8 mouse cellular contexts compared by ENCODE assay signal in the genomic region with DNA sequence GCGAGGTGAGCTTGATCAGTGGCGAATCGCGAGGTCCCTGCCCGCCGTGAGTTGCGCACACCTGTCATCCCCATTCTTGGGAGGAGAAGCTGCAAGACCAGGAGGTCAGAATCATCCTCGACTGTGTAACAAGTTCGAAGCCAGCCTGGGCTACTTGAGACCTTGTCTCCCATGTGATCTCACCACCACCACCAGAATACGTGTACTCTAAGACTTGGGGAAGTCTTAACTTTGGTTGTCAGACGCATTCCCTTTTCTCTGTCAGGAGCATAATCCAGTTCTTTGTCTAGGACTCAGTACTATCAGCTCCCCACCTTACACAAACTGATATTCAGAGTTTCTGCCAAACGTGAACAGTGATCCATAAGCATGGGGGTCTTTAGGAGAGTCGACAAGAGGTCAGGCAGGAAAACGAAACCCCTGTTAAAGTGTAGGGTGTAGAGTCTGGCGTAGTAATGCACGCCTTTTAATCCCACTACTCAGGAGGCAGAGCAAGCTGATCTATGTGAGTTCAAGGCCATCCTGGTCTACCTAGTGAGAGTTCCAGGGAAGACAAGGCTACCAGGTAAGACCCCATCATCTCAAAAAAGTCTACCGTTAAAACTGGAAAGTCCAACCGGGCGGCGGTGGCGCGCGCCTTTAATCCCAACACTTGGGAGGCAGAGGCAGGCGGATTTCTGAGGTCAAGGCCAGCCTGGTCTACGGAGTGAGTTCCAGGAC. TPM values are rescaled to one million over a fixed set of nuclear protein-coding genes. Genes with fewer than 3 reads are reported as not detected.
DNase-seq lines count a peak whose midpoint lies in the region; ATAC-seq and TF ChIP-seq lines count a peak whose summit lies in the region.

No protein-coding gene starts in this region.

- no peak for TF ChIP-seq POLR2A in cortical plate, adult 2 months (IDR thresholded peaks at IDR 0.05; ENCODE audit: extremely low read depth, insufficient read depth, low read length)

- H3K27me3 ChIP-seq in kidney, postnatal 0 days (ENCODE audit: insufficient read depth, low read length) = no peaks in the 10 kb centered on the region
- H3K27me3 ChIP-seq in hindbrain, embryonic 15.5 days = no peaks in the 10 kb centered on the region
- no peaks in the 10 kb centered on the region for H3K27me3 ChIP-seq in midbrain, embryonic 15.5 days (replicated peaks)

- peak overlapping the region; percentile 74 for H3K4me2 ChIP-seq in kidney, postnatal 0 days (ENCODE audit: low read length)
- H3K4me2 ChIP-seq in hindbrain, embryonic 15.5 days = peak overlapping the region; percentile 83
- peak overlapping the region; percentile 86 for H3K4me2 ChIP-seq in midbrain, embryonic 15.5 days

- H3K36me3 ChIP-seq in kidney, postnatal 0 days (ENCODE audit: insufficient read depth, low read length) = peaks cover 13% of the 10 kb centered on the region
- peaks cover 19% of the 10 kb centered on the region for H3K36me3 ChIP-seq in hindbrain, embryonic 15.5 days
- peaks cover 18% of the 10 kb centered on the region for H3K36me3 ChIP-seq in midbrain, embryonic 15.5 days (replicated peaks)

- peak overlapping the region; percentile 95; the same call in 1 of the 2 replicates for H3K27ac ChIP-seq in kidney, postnatal 0 days
- peak overlapping the region; percentile 87; the same call in 1 of the 2 replicates for H3K27ac ChIP-seq in cortical plate, adult 2 months (ENCODE audit: insufficient read depth, low read length)
- peak overlapping the region; percentile 91 for H3K27ac ChIP-seq in hindbrain, embryonic 15.5 days (replicated peaks)
- peak overlapping the region; percentile 88 for H3K27ac ChIP-seq in midbrain, embryonic 15.5 days

- H3K4me1 ChIP-seq in kidney, postnatal 0 days (replicated peaks; ENCODE audit: insufficient read depth, low read length) = peaks cover 9% of the 10 kb centered on the region; the same call in 1 of the 2 replicates
- peaks cover 2% of the 10 kb centered on the region; the same call in 1 of the 2 replicates for H3K4me1 ChIP-seq in cortical plate, adult 2 months (ENCODE audit: control insufficient read depth, insufficient read depth, low read length)
- H3K4me1 ChIP-seq in hindbrain, embryonic 15.5 days (replicated peaks) = peaks cover 46% of the 10 kb centered on the region
- H3K4me1 ChIP-seq in midbrain, embryonic 15.5 days = peaks cover 47% of the 10 kb centered on the region

- ATAC-seq in kidney, postnatal 0 days (replicated peaks; ENCODE audit: low FRiP score, low read depth) = no peak
- no peak; the same call in 1 of the 2 replicates for ATAC-seq in hindbrain, embryonic 15.5 days (ENCODE audit: low FRiP score, low read depth)
- peak; percentile 0; the same call in 1 of the 2 replicates for ATAC-seq in midbrain, embryonic 15.5 days (replicated peaks)
- no peak for ATAC-seq in megakaryocyte progenitor cell, adult 5-6 weeks (replicated peaks; ENCODE audit: poor library complexity)

- H3K4me3 ChIP-seq in kidney, postnatal 0 days (replicated peaks; ENCODE audit: low read depth, low read length) = peak overlapping the region; percentile 76
- H3K4me3 ChIP-seq in cortical plate, adult 2 months (ENCODE audit: insufficient read depth, low read length) = peak overlapping the region; percentile 73
- H3K4me3 ChIP-seq in hindbrain, embryonic 15.5 days = peak overlapping the region; percentile 77
- peak overlapping the region; percentile 80 for H3K4me3 ChIP-seq in midbrain, embryonic 15.5 days

- no peak for DNase-seq in kidney, postnatal 0 days (ENCODE audit: low spot score)
- DNase-seq in kidney, postnatal 25 days = no peak
- no peak for DNase-seq in frontal cortex, postnatal 10 days (ENCODE audit: low spot score in 2 of 2)
- DNase-seq in right cerebral cortex, postnatal 4 days = no peak

- no peak for TF ChIP-seq CTCF in kidney, postnatal 0 days (IDR thresholded peaks at IDR 0.05; ENCODE audit: low read depth)
- TF ChIP-seq CTCF in cortical plate, adult 2 months (IDR thresholded peaks at IDR 0.05; ENCODE audit: extremely low read depth, insufficient read depth, low read length) = no peak

- 40% methylated on average over 25 of the region's 25 CpGs for WGBS in kidney, postnatal 0 days
- WGBS in hindbrain, embryonic 15.5 days = 42% methylated on average over 25 of the region's 25 CpGs
- WGBS in midbrain, embryonic 15.5 days = 42% methylated on average over 25 of the region's 25 CpGs

- H3K9ac ChIP-seq in kidney, postnatal 0 days (ENCODE audit: low read depth, low read length) = peak overlapping the region; percentile 87
- peak overlapping the region; percentile 65 for H3K9ac ChIP-seq in hindbrain, embryonic 15.5 days
- H3K9ac ChIP-seq in midbrain, embryonic 15.5 days = peak overlapping the region; percentile 74

- no peaks in the 10 kb centered on the region for H3K9me3 ChIP-seq in kidney, postnatal 0 days (replicated peaks; ENCODE audit: low read length)
- H3K9me3 ChIP-seq in hindbrain, embryonic 15.5 days = no peaks in the 10 kb centered on the region
- no peaks in the 10 kb centered on the region for H3K9me3 ChIP-seq in midbrain, embryonic 15.5 days

RNA-seq across cellular contexts. Expression of a gene that starts 0.7 kb away (rescaled TPM):
- polyA plus RNA-seq in kidney, postnatal 0 days (2015; fragmentation: Nextera tagmentation; extraction: Ambion mirVana) = 17.2 and 18.8 TPM in 2 replicates
- 14.2 and 15.2 TPM in 2 replicates for polyA plus RNA-seq in cortical plate, adult 2 months (2012; rRNA removed)
- polyA plus RNA-seq in hindbrain, embryonic 15.5 days (2015; fragmentation: Nextera tagmentation; extraction: Ambion mirVana) = 23.5 and 24.2 TPM in 2 replicates
- polyA plus RNA-seq in midbrain, embryonic 15.5 days (2015; fragmentation: Nextera tagmentation; extraction: Ambion mirVana) = 30.3 and 30.7 TPM in 2 replicates
- total RNA-seq in megakaryocyte progenitor cell, adult 5-6 weeks (2015) = 8.8 and 10.9 TPM in 2 replicates
- 16.9 and 17.3 TPM in 2 replicates for total RNA-seq in megakaryocyte progenitor cell, adult 5-6 weeks (2017)

RNA-seq across cellular contexts. Expression of a gene that starts 0.9 kb away (rescaled TPM):
- 49.7 and 49.9 TPM in 2 replicates for polyA plus RNA-seq in kidney, postnatal 0 days (2015; fragmentation: Nextera tagmentation; extraction: Ambion mirVana)
- 28.0 and 28.6 TPM in 2 replicates for polyA plus RNA-seq in cortical plate, adult 2 months (2012; rRNA removed)
- 41.4 and 43.8 TPM in 2 replicates for polyA plus RNA-seq in hindbrain, embryonic 15.5 days (2015; fragmentation: Nextera tagmentation; extraction: Ambion mirVana)
- polyA plus RNA-seq in midbrain, embryonic 15.5 days (2015; fragmentation: Nextera tagmentation; extraction: Ambion mirVana) = 42.9 and 43.1 TPM in 2 replicates
- total RNA-seq in megakaryocyte progenitor cell, adult 5-6 weeks (2015) = 12.3 and 13.7 TPM in 2 replicates
- total RNA-seq in megakaryocyte progenitor cell, adult 5-6 weeks (2017) = 16.0 and 20.0 TPM in 2 replicates

RNA-seq across cellular contexts. Expression of a gene that starts 24.9 kb away (rescaled TPM):
- 3.9 TPM in 2 replicates for polyA plus RNA-seq in kidney, postnatal 0 days (2015; fragmentation: Nextera tagmentation; extraction: Ambion mirVana)
- 0.06 and 0.08 TPM in 2 replicates for polyA plus RNA-seq in cortical plate, adult 2 months (2012; rRNA removed)
- polyA plus RNA-seq in hindbrain, embryonic 15.5 days (2015; fragmentation: Nextera tagmentation; extraction: Ambion mirVana) = 0.29 and 0.49 TPM in 2 replicates
- polyA plus RNA-seq in midbrain, embryonic 15.5 days (2015; fragmentation: Nextera tagmentation; extraction: Ambion mirVana) = 0.22 and 0.73 TPM in 2 replicates
- not detected in 2 replicates for total RNA-seq in megakaryocyte progenitor cell, adult 5-6 weeks (2015)
- not detected in 2 replicates for total RNA-seq in megakaryocyte progenitor cell, adult 5-6 weeks (2017)

RNA-seq across cellular contexts. Expression of a gene that starts 35.0 kb away (rescaled TPM):
- 22.8 and 23.3 TPM in 2 replicates for polyA plus RNA-seq in kidney, postnatal 0 days (2015; fragmentation: Nextera tagmentation; extraction: Ambion mirVana)
- 11.4 and 12.7 TPM in 2 replicates for polyA plus RNA-seq in cortical plate, adult 2 months (2012; rRNA removed)
- 34.2 and 35.0 TPM in 2 replicates for polyA plus RNA-seq in hindbrain, embryonic 15.5 days (2015; fragmentation: Nextera tagmentation; extraction: Ambion mirVana)
- polyA plus RNA-seq in midbrain, embryonic 15.5 days (2015; fragmentation: Nextera tagmentation; extraction: Ambion mirVana) = 33.9 and 35.3 TPM in 2 replicates
- total RNA-seq in megakaryocyte progenitor cell, adult 5-6 weeks (2015) = 25.6 and 30.9 TPM in 2 replicates
- 30.9 and 32.6 TPM in 2 replicates for total RNA-seq in megakaryocyte progenitor cell, adult 5-6 weeks (2017)

RNA-seq across cellular contexts. Expression of a gene that starts 35.9 kb away (rescaled TPM):
- 21.0 and 21.6 TPM in 2 replicates for polyA plus RNA-seq in kidney, postnatal 0 days (2015; fragmentation: Nextera tagmentation; extraction: Ambion mirVana)
- polyA plus RNA-seq in cortical plate, adult 2 months (2012; rRNA removed) = 69.9 and 70.6 TPM in 2 replicates
- 39.4 and 42.6 TPM in 2 replicates for polyA plus RNA-seq in hindbrain, embryonic 15.5 days (2015; fragmentation: Nextera tagmentation; extraction: Ambion mirVana)
- polyA plus RNA-seq in midbrain, embryonic 15.5 days (2015; fragmentation: Nextera tagmentation; extraction: Ambion mirVana) = 39.8 and 40.7 TPM in 2 replicates
- total RNA-seq in megakaryocyte progenitor cell, adult 5-6 weeks (2015) = 26.0 and 29.0 TPM in 2 replicates
- 13.7 and 13.9 TPM in 2 replicates for total RNA-seq in megakaryocyte progenitor cell, adult 5-6 weeks (2017)
